Mouse (Mus musculus) right cerebral cortex, adult 18-20 months (tissue): Measurements from ENCODE around the gene Rcc1l.

Experiments used
- DNase-seq: peaks from one replicate; pipeline ENCODE4 v3.0.0; 2022; ENCODE audit warnings: mixed read lengths

Rcc1l gene

GRCm38 (mm10) chr5:134114981-134115380 lies 61.6 kb downstream of the Rcc1l start:
- no peak for DNase-seq

GRCm38 (mm10) chr5:134105829-134106228 lies 70.7 kb downstream of the Rcc1l start:
- DNase-seq, result no peak

- no peak for DNase-seq
These were observed 73.9 kb downstream of the Rcc1l start for GRCm38 (mm10) chr5:134102720-134103119.

- DNase-seq, result no peak
These were observed 74.7 kb downstream of the Rcc1l start for GRCm38 (mm10) chr5:134101883-134102282.

- no peak for DNase-seq
These were observed 75.3 kb downstream of the Rcc1l start for GRCm38 (mm10) chr5:134101322-134101721.

- DNase-seq, result no peak
These were observed 76.3 kb downstream of the Rcc1l start for GRCm38 (mm10) chr5:134100232-134100771.

GRCm38 (mm10) chr5:134099496-134100211 lies 76.9 kb downstream of the Rcc1l start, which contains the start of gene Castor2:
Gene Castor2, plus strand, starts transcription at chr5:134099711.
- peak; percentile 96 for DNase-seq

- peak; percentile 51 for DNase-seq
These were observed 77.6 kb downstream of the Rcc1l start for GRCm38 (mm10) chr5:134098976-134099375.

GRCm38 (mm10) chr5:134098341-134098902 lies 78.2 kb downstream of the Rcc1l start:
- no peak for DNase-seq
